Mouse (Mus musculus) fibroblast of lung, adult 2 months (primary cell): ENCODE measurements around the gene Sfxn3.
A peak's percentile ranks its signal among the peaks of the same experiment; 100 is the strongest.
"Not testable (repeated sequence)": the region's sequence is repeated elsewhere in the genome, so short reads cannot be mapped to it uniquely, and the experiment has no call there.

Experiments used
- DNase-seq: peaks from one replicate; pipeline ENCODE4 v3.0.0-alpha.2; 2011; ENCODE audit warnings: low read depth

Sfxn3 gene

DNA sequence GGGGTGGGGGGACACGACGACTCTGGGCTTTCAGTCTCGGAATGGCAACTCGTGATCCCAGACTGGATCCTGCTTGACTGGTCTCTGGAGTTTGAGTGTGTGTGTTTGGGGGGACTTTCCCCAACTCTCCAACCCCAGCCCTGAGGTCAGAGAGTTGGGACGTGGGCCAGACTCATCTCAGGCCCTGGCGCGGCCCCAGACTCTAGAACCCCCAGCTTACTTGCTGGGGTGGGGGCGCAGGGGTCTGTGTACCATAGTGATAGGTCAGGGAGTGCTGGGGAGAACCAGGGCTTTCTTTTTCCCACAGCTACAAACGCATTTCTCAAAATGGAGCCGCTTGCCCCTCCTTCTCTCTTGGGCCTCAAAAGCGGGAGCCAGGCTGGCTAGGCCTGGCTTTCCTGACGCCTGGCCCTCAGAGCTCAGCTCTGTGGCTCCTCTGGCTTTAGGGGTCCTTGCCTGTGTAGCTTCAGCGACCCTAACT is 28.9 kb upstream of the Sfxn3 start:
- DNase-seq: no peak

DNA sequence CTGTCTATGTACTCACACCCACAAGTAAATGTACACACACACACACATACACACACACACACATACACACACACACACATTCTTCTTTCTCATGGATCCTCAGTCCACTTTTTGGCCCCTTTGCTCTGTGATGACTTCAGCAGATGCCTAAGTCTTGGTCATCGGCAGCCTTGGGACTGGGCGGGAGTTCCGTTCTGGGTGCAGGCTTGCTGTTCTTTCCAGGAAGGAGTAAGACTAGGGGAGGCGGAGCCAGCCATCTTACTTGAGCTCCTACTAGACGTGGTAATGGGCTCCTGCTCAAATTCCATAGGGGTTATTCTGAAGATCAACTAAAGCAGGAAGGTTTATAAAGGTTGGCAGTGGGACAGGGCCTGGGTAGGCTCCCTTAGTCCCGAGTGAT is 27.0 kb upstream of the Sfxn3 start:
- no peak for DNase-seq

DNA sequence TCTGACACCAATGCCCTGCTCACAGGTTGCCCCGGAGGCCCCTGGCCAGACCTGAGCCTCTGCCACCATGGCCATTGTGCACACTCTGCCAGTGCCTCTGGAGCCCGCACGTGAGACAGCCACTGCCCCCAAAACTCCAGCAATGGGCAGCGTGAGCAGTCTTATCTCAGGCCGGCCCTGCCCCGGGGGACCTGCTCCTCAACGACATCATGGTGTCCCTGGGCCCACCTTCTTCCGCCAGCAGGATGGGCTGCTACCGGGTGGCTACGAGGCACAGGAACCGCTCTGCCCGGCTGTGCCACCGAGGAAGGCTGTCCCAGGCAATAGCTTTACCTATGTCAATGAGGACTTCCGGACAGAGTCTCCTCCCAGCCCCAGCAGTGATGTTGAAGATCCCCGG is 25.9 kb upstream of the Sfxn3 start:
- no peak for DNase-seq

DNA sequence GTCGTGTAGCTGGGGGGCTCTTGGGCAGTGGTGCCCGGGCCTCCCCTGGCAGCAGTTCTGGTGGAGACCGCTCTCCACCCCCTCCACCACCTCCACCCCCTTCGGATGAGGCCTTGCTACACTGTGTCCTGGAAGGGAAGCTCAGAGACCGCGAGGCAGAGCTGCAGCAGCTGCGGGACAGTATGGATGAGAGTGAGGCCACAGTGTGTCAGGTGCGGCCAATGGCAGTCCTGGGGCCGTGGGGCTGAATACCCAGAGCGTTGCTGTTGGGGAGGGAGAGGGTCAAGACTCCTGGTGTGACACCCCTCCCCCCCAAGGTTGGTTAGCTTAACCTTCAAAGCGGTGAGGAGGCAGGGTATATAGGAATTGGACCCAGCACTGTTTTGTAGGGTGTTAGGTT is 23.3 kb upstream of the Sfxn3 start:
- DNase-seq: no peak

DNA sequence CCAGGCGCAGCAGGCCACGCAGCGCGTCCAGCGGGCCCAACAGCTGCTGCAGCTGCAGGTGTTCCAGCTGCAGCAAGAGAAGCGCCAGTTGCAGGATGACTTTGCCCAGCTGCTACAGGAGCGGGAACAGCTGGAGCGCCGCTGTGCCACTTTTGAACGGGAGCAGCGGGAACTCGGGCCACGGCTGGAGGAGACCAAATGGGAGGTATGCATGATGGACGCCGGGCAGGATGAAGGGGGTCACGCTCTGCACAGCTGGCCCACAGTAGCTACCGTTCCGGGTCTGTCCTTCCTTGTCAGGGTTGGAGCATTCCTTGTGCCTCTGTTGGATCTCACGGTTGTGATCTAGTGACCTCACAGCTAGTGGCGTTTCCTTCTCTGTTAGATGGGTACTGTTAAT is 22.5 kb upstream of the Sfxn3 start:
- DNase-seq: no peak

DNA sequence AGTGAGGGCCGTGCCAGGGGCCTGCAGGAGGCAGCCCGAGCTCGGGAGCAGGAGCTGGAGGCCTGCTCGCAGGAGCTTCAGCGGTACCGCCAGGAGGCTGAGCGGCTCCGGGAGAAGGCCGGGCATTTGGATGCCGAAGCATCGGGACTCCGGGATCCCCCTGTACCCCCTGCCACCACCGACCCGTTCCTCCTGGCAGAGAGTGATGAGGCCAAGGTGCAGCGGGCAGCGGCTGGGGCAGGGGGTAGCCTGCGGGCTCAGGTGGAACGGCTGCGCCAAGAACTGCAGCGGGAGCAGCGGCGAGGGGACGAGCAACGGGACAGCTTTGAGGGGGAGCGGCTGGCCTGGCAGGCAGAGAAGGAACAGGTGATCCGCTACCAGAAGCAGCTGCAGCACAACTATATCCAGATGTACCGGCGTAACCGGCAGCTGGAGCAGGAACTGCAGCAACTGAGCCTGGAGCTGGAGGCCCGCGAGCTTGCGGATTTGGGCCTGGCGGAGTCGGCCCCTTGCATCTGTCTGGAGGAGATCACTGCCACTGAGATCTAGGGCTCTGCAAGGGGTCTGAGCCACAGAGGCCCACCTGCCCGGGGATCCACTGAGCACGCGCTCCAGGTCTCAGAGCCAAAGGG is 21.2 kb upstream of the Sfxn3 start:
- no peak for DNase-seq

DNA sequence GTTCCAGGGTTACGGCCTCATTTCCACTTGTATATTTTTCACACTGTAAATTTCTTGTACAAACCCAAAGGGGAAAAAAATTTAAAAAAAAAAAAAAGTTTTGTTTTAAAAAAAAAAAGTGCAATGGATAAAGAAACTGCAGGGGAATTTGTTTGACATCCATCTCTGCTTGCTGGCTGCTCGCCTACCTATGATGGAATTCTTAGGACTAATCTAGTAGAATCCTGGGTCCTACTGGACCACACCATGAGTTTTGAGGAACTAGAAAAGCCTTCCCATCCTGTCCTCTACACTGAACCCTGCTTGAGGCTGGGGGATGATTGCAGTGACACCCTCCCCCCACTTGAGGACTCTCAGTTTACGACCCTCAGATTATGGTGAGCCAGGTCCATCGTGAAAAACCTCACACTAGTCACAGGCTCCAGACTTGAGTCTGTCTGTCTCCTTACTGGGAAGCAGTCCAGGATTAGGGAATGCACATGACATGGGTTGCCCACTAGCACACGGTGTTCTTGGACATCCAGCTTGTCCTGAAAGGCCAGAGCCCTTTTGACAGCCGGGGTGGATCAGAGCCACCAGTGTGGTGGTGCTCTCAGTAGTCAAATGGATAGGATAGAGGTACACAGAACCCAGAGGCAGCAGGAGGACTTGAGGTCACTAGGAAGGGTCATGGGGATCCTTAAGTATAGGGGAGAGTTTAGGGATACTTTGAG is 20.2 kb upstream of the Sfxn3 start:
- DNase-seq: no peak

DNA sequence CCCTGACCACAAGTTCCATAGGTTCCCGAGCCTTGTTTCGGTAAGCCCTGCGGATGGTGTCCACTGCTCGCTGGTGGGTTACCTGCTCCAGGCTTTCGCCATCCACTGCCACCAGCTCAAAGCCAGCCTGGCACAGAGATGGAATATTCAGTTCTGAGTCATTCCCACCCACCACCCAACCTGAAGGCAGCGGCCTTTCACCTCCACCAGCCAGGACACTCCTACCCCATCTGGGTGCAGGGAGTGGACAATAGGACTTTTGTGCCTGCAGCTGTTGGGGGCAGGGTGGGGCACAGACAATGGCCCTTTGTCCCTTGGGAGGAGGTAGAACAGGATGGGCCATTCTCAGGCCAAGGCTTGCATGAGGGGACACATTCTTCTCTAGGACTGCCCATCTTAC is 19.5 kb upstream of the Sfxn3 start:
- no peak for DNase-seq

DNA sequence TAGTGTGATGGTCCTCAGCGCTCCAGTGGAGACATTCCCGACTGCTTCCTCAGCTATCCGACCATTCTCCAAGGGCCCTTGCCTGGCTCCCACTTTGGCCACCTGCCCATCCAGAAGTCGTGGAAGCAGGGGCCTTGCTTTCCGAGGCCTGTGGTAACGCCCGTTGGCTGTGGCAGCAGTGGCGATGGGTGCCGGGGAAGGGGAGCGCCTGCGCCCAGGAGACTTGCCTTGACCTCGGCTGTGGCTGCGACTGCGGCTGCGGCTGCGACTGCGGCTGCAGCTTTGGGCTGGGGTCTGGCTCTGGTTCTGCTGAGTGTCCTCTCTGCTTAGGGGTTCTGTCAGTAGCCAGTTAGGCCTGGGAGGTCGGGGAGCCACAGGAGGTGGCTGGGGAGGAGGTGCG is 18.6 kb upstream of the Sfxn3 start:
- DNase-seq: no peak

DNA sequence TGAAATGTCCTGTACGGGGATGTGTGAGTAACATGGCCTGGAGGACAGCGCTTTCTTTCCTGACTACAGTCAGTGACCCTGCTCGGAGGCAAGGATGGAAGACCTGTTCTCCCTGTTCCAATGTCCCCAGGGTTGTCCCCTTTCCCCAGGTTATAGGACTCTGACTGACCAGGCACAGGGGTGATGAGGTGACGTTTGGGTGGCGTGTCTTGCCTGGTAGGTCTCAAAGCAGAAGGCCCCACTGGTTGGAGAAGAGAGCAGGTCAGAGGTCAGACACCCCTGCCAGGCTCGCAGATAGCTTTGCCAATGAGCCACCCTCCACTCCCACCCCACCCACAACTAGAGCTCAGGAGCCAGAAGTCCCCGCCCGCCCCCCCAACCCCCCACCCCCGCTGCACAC is 17.7 kb upstream of the Sfxn3 start:
- no peak for DNase-seq

DNA sequence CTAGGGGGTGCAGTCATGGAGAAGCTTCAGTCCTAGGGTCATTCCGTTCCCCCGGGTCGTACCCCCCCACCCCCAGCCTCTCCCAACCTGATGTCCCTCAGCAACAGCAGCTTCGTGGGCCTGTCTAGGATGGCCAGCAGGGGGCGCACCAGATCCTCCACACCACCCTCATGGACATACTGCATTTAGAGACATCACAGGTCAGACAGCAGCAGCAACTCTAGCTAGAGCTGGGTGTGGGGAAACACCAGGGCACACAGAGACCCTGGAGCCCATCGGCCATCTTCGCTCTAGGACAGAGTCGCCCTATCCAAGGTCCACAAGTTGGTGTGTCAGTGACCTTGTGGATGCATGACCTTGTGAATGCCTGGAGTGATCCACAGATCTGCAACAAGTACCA is 17.2 kb upstream of the Sfxn3 start:
- no peak for DNase-seq

DNA sequence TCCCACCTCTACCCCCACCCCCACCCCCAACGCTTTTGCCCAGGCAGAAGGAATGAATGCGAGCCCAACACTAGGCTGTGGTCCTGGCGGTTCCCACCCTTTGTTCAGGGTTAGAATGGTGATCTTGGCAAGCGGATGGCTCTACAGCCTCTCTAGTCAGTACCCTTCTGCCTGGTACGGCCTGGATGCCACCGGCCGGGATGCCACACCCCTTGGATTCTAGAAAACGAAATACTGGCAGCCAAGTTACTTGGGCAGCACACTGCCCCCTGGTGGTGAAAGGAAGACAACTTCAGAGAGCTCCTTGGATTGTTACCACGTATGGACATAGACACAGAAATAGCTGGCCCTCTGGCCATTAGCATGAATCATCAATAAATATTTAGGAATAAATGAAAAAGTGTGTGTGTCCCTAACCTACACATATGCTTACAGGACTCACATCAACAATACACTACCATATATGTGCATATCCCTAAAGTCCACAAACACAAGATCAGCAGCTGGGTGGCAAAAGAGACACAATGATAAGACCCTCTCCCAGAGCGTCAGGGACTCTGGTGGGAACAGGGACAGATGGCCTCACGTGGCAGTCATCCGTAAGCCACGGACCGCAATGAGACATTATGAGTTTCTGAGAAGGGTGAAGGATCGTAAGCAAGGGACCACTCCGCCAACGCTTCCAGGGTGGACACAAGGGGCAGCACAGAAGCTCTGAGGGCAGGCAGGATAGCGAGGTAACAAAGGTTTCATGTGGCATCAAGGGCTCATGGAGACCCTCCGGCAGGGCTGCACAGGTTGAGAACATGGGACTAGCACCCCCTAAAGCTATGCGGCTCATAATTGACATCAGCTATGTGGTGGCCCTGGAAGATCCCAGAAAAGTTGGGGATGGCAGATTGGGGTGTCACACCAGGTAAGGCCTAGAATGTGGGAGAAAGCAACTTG is 16.3 kb upstream of the Sfxn3 start:
- no peak for DNase-seq

DNA sequence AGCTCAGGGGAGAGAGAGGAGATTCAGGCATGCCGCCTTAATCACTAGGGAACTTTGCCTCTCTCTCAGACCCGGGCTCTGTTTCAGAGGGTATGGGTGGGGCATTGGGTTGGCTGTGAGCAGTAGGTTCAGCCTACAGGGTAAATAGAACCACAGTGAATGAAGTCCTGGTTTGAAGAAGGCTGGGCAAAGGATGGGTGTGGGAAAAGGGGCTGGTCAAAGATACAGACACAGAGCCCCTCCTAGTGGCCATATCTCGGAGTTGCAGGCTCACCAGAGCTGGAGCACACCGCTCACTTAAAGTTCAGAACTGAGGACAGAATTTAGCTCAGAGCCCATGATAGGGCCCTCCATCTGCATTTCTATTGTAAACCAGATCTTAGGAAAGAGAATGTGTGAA is 15.5 kb upstream of the Sfxn3 start:
- peak; percentile 75 for DNase-seq

DNA sequence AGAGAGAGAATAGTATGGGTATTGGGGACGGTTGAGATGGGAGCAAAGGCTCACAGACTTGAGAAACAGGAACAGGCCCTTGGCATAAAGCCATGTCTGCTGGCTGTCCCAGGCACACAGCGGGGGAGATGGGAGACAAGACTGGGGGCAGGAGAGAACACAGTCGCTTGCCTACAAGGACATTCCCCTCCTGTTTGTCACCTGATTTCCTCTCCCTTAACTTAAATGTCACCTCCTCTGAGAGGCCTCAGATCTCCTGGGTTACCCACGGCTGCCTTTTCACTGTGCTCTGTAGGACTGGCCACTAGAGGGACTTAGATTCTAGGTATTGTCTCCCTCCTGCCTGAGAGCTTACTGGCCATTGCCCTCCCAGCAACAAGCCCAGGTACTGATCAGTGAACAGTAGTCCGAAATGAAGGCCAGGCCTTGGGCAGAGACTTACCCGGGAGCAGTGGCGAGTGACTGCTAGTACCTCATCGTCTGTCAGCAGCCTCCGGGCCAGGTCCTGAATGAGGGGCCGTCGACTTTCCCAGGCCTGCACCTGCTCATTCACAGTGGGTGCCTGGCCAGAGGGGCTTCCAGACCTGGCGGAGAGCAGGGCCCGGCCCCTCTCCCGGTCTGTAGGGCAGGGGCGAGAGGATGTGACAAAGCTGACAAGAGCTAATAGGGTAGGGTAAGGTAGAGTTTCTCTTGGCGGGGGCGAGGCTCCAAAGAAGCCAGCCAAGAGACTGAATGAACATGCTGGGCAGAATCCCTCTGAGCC is 14.6 kb upstream of the Sfxn3 start:
- no peak for DNase-seq

DNA sequence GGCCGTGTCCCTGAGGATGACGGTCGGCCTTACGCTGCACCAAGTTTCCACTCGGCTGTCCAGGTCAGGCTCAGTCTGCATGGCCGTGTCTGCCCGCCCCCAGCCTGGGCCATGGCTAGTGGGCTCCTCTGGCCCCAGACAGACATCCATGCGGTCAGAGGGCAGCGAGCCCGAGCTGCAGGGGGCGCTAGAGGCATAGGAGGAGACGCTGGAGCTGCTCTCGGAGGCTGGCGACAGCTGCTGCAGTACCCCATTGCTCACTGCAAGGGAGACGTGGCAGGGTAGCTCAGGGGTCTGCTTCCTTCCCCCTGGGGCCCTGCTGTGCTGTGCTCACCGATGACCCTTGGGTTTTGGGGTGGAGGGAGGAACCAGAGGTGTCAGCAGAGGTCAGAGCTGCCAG is 10.4 kb upstream of the Sfxn3 start:
- DNase-seq: no peak

DNA sequence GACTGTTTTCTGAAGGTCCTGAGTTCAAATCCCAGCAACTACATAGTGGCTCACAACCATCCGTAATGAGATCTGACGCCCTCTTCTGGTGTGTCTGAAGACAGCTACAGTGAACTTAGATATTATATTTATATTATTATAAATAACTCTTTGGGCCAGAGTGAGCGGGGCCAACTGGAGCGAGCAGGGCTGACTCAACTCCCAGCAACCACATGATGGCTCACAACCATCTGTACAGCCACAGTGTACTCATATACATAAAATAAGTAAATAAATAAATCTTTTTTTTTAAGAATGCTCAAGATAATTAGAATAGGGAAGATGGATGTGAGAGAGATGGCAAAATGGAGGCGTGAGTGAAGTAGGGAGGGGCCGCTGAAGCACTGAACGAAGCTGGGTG is 9.1 kb upstream of the Sfxn3 start:
- DNase-seq: not testable (repeated sequence)

DNA sequence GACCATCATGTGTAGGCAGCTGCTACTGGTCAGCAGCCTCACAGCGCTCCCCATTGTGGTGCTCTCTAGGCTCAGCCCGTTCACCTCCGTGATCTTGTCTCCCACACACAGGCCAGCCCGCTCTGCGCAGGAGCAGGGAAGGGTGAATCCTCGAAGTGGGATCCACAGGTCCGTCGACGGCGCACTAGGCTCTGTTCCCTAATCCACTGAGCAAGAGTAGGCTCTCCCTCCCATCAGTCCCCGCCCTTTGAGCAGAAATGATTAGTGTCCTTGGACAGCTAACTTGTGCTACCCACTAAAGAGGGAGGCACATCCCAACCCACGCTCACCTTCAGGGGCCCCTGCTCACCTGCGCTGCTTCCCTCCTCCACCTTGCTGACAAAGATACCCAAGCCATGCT is 7.1 kb upstream of the Sfxn3 start:
- no peak for DNase-seq

DNA sequence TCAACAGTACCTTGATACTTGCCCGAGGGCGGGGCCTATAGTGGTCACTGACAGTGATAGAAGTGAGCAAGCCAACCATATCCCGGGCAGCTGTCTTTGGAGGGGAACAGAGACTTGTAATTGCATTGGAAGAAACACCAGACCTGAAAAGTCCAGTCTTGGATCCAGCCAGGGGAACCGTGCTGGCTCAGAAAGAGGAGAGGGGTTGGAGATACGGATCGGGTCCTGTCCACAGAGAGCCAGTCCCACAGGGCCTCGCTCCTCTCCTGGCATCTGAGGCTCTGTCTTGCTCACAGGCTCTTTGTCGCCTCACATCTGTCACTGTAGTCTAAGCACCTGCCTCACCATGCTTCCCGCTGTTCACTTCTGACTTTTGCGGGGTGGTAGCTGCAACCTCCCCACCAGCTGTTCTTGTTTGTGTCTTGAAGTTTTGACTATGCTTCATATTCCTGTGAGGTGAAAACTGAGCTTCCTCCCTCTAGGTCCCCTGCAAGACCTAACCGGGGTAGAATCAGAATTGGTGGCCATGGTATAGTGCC is 2.8 kb upstream of the Sfxn3 start:
- no peak for DNase-seq

DNA sequence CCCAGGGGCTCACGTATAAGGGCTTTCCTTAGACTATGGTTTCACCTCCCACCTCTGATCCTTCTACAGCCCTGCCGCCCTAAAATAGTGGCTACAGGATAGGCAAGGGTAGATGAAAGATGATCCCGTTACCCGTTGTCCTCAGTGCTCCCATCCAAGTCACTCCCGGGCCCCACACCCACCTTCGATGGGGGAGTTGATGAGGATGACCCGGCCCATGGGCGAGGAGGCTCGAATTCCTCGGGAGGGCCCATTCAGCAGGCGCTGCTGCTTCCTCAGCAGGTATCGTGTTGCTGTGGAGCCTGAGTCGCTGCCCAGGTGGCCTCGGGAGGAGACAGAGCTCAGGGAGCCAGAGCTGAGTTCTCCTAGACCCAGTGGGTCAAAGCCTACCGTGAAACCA is 2.1 kb upstream of the Sfxn3 start:
- DNase-seq: no peak

DNA sequence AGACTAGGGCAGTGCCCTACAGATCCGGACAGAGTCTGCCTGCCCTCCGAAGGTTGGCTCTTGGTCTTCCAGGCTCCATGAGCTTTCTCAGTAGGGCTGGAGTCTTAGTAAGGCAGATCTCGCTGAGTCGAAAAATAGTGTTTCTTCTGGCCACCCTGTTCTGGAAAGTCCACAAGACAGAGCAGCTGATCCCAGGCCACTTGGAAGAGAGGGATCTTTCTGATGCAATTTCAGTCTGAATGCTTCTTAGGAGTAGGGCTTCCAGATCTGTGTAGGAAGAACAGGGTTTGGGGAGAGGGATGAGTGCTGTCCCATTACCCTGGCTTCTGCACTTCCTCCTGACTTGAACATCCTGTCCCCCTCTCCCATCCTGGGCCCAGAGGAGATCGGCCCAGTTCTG is 1.7 kb upstream of the Sfxn3 start, which contains the start of gene Pdzd7:
Gene Pdzd7, minus strand, starts transcription at position 67 of the 400 bp plus-strand sequence.
- DNase-seq: no peak

DNA sequence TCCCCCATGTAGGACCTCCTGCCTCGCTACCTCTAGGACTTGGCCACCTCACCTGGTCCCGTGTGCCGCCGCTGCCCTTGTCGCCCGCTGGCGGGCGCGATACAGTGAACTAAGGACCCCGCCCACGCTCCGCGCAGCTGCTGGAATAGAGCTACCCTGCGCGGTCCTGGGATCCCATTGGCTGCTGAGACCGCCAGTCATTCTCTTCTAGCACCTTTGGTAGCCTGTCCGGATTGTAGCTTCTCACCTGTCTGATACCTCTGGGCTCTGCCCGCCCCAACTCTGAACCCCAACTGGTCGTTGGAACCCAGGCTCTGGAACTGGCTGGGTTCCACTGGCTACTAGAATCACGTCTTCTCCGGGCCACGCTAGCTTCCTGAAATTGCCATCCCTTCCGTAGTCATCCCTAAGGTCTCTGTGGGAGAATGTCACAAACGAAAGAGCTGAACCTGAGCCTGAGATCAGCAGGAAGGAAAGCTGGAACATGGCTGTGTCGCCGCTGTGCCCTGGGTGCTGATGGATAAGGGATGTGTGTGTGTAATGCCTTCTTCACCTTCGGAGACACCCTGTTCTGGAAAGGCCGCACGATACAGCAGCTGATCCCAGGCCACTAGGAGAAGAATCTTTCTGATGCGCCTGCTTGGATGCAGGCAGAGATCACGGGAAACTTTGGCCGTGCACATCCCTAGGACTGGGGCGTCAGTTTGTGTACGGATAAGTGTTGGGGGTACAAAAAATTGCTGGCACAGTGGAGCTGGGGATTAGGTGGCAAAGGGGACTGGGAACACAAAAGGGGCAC is 581 bp upstream of the Sfxn3 start:
- DNase-seq: no peak
